Mouse (Mus musculus) heart, embryonic 16.5 days (tissue): ENCODE measurements around the gene Tpgs1. TPM values are rescaled to one million over a fixed set of nuclear protein-coding genes. Genes with fewer than 3 reads are reported as not detected.

Experiments used
- ATAC-seq: fragments of 200-750 bp; cut with Nextera tagmentation; replicated peaks from 2 replicates; pipeline ENCODE4 v1.8.0; 2017; ENCODE audit warnings: moderate number of reproducible peaks; ENCODE audit not compliant: insufficient read depth, low FRiP score; ENCODE audit errors: extremely low read depth
- H3K27ac ChIP-seq: fragments of 300-500 bp; sonication (generic); 2 replicates; pipeline ENCODE4 v1.5.1; 2014; ENCODE audit warnings: mild to moderate bottlenecking, low read length, control low read depth, moderate library complexity
- H3K27me3 ChIP-seq: fragments of 300-500 bp; sonication (generic); 2 replicates; pipeline ENCODE4 v1.6.1; 2014; ENCODE audit warnings: low read length, mixed read lengths; ENCODE audit not compliant: control insufficient read depth, insufficient read depth
- H3K36me3 ChIP-seq: fragments of 300-500 bp; sonication (generic); 2 replicates; pipeline ENCODE4 v1.6.1; 2014; ENCODE audit not compliant: control insufficient read depth, insufficient read depth
- H3K4me1 ChIP-seq: fragments of 300-500 bp; sonication (generic); 2 replicates; pipeline ENCODE4 v1.6.1; 2014; ENCODE audit warnings: low read length, mixed read lengths; ENCODE audit not compliant: control insufficient read depth, insufficient read depth
- H3K4me2 ChIP-seq: fragments of 300-500 bp; sonication (generic); 2 replicates; pipeline ENCODE4 v1.6.1; 2014; ENCODE audit warnings: low read depth, mild to moderate bottlenecking, control low read depth, low read length
- H3K4me3 ChIP-seq: fragments of 300-500 bp; sonication (generic); 2 replicates; pipeline ENCODE4 v1.5.1; 2014; ENCODE audit warnings: mild to moderate bottlenecking, control low read depth, low read length
- H3K9ac ChIP-seq: fragments of 300-500 bp; sonication (generic); 2 replicates; pipeline ENCODE4 v1.6.1; 2014; ENCODE audit warnings: low read length, control low read depth
- H3K9me3 ChIP-seq: fragments of 300-500 bp; sonication (generic); replicated peaks from 2 replicates; pipeline ENCODE4 v1.6.1; 2016; ENCODE audit warnings: low read length; ENCODE audit not compliant: control insufficient read depth
- WGBS: fragments of 180-500 bp; shearing (Covaris S2); extraction: QIAGEN DNeasy Blood & Tissue Kit; methylation state at CpG from one replicate; pipeline ENCODE4 v1.1.7; 2014; 5-methylcytosine and 5-hydroxymethylcytosine counted together
- polyA plus RNA-seq: library from polyadenylated mRNA; unstranded; fragments of >200 nt; fragmentation: Nextera tagmentation; extraction: Ambion mirVana; gene quantifications from 2 replicates; pipeline ENCODE4 v1.2.1, GENCODE M21; 2015

The Tpgs1 gene
- polyA plus RNA-seq, 1 experiment from 2014 or later, result 47.0 TPM

DNA sequence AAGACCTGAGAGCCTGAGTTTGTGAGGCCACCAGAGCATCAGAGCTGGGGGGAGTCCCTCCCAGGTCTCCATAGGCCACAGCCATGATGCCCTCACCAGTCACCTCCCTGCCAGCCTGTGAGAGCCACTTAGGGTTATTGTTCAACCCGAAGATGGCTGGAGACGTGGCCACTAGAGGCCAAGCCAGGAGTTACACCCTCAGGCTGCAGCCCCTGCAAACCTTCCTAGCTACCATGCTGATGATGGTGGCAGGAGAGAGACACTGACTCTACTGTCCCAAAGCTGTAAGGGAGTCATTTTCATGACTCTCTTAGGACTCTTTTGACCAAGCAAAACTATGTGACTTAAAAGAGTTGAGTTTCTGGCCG, 2.9 kb downstream of the Tpgs1 start:
- H3K9me3 ChIP-seq, result no peaks in the 10 kb centered on the region
- peaks cover 14% of the 10 kb centered on the region for H3K4me1 ChIP-seq
- no peaks in the 10 kb centered on the region for H3K27me3 ChIP-seq
- H3K9ac ChIP-seq, result no peak overlapping the region
- ATAC-seq, result no peak
- 61% methylated on average over 3 of the region's 3 CpGs for WGBS
- H3K36me3 ChIP-seq, result 0 out of 2 replicates have a peak, but pooled peaks cover 3% of the 10 kb centered on the region
- H3K4me3 ChIP-seq, result no peak overlapping the region
- H3K27ac ChIP-seq, result no peak overlapping the region
- no peak overlapping the region for H3K4me2 ChIP-seq

DNA sequence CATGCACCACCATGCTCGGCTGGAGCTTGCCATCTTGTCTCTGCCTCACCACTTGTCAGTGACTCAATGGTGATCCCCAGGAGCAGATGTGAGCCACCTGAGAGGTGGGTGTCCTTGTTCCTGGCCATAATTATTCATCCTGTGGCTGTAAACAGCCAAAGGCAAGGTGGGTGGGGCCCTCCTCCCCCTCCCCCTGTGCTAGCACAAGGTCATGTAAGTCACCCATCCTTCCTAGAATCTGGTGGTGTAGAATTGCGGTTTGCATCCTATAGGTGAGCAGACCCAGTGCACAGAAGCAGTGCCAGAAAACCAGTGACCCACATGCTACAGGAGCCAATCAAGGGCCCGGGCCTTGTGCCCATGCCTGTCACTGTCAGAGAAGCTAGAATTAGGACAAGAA, 3.9 kb downstream of the Tpgs1 start:
- no peak overlapping the region for H3K4me3 ChIP-seq
- no peak overlapping the region for H3K4me2 ChIP-seq
- no peaks in the 10 kb centered on the region for H3K27me3 ChIP-seq
- 90% methylated on average over 3 of the region's 3 CpGs for WGBS
- no peaks in the 10 kb centered on the region for H3K9me3 ChIP-seq
- H3K4me1 ChIP-seq, result peaks cover 14% of the 10 kb centered on the region
- H3K9ac ChIP-seq, result no peak overlapping the region
- no peak for ATAC-seq
- no peak overlapping the region for H3K27ac ChIP-seq
- H3K36me3 ChIP-seq, result 0 out of 2 replicates have a peak, but pooled peaks cover 3% of the 10 kb centered on the region

DNA sequence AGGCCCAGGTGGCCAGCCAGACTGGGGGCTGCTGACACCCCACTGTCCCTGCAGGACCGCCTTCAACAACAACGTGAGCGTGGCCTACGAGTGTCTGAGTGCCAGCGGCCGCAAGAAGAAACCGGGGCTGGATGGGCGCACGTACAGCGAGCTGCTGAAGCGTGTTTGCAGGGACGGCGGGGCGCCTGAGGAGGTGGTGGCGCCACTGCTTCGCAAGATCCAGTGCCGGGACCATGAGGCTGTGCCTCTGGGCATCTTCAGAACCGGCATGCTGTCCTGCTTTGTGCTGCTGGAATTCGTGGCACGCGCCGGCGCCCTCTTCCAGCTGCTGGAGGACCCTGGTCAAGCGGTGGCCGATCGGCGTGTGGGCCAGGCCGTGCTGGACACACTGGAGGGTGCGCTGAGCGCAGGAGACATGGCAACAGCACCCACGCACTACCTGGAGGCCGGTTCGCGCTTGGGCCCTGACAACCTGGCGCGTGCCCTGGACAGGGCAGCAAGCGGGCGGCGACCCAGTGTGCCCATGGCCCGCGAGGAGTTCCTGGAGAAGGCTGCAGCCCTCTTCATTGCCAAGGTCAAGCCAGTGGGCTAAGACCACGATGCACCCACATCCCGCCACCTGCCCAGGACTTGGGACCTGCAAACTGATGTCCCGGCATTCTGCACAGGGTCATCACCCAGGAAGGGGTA, 6.3 kb downstream of the Tpgs1 start:
- no peak overlapping the region for H3K4me2 ChIP-seq
- H3K9ac ChIP-seq, result no peak overlapping the region
- 49% methylated on average over 44 of the region's 44 CpGs for WGBS
- no peak overlapping the region for H3K27ac ChIP-seq
- H3K9me3 ChIP-seq, result no peaks in the 10 kb centered on the region
- H3K4me3 ChIP-seq, result no peak overlapping the region
- H3K4me1 ChIP-seq, result peaks cover 4% of the 10 kb centered on the region
- H3K27me3 ChIP-seq, result no peaks in the 10 kb centered on the region
- ATAC-seq, result no peak
- H3K36me3 ChIP-seq, result 0 out of 2 replicates have a peak, but pooled peaks cover 3% of the 10 kb centered on the region

DNA sequence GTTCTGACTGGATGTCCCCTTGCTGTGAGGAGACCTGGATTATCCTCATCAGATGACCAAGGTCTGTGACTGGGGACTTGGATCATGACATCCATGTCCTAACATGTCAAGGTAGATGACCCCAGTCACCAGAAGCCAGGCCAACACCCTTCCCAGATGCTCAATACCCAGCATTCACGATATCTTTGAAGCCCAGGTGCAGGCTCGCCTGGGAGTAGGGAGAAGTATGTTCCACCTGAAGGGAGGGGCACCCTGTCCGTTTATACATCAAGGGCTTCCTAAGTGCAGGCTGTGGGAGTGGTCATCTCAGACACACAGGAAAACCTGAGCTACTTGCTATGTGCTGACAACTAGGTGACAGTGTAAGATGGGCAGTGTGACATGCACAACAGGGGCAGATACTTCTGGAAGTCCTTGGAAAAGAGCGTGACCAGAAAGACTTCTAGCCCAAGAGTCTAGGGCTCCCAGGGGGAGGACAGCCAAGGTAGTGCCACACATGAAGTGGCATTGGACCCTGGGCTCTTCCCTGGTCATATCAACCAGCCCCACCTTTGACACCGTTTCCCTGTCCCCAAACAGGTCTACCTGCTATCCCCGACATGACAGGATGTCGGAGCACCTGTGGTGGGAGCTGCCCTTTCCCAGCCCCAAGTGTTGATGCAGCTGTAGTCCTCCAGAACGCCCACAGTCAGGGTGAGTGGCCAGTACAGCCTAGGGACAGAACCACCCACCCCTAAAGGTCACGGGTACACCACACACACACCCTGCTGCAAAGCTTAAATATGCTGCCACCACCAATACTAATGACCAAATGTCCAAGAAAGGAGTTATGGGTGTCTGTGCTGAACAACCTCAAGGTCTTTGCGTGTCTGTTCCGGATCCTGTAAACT, 11.7 kb downstream of the Tpgs1 start:
- Histone ChIP-seq H3K27me3 (no peaks in the 10 kb centered on the region), H3K9me3 (no peaks in the 10 kb centered on the region), H3K27ac (peak overlapping the region; percentile 67), H3K4me3 (peak overlapping the region; percentile 90), H3K4me1 (peaks cover 25% of the 10 kb centered on the region), H3K4me2 (peak overlapping the region; percentile 73), H3K36me3 (peaks cover 16% of the 10 kb centered on the region), H3K9ac (peak overlapping the region; percentile 56)
- 0 out of 2 replicates have a peak, but pooled peaks have one; percentile 1 for ATAC-seq
- WGBS, result 33% methylated on average over 11 of the region's 11 CpGs

DNA sequence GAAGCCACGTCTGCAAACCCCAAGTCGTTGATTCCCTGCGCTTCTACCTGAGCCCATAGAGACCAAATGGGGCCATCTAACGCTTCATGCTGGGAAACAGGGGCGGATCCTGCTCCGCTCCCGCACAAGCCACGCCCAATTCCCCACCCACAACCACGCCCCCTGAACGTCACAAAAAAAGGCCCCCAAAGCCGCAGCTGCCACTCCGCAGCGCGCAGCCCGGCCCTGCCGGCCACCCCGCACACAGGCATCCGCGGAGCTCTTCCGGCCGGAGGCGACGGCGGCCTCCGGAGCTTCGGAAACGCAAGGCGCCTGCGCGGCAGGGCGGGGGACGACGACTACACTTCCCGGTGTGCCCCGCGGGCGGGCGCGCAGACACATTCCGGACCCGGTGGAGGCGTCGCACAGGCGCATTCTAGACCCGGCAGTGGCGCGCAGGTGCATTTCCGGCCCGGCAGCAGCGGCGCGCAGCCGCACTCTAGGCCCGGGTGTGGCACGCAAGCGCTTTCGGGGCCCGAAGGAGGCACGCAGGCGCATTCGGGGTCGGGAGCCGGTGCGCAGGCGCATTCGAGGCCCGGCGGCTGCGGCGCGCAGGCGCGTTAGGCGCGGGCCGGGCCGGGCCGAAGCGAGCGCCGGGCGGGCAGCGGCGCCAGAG, 12.5 kb downstream of the Tpgs1 start, which contains the start of gene Cdc34:
Gene Cdc34, plus strand, starts transcription at position 605 of the 655 bp plus-strand sequence.
- no peaks in the 10 kb centered on the region for H3K9me3 ChIP-seq
- peak within 1 kb of the TSS; percentile 80 for H3K4me2 ChIP-seq
- under 1% methylated on average over 83 of the region's 84 CpGs for WGBS
- peaks cover 19% of the 10 kb centered on the region for H3K36me3 ChIP-seq
- peak within 1 kb of the TSS; percentile 87 for H3K9ac ChIP-seq
- no peaks in the 10 kb centered on the region for H3K27me3 ChIP-seq
- H3K4me1 ChIP-seq, result peaks cover 32% of the 10 kb centered on the region
- peak; percentile 93 for ATAC-seq
- H3K4me3 ChIP-seq, result peak within 1 kb of the TSS; percentile 90
- peak within 1 kb of the TSS; percentile 91 for H3K27ac ChIP-seq

DNA sequence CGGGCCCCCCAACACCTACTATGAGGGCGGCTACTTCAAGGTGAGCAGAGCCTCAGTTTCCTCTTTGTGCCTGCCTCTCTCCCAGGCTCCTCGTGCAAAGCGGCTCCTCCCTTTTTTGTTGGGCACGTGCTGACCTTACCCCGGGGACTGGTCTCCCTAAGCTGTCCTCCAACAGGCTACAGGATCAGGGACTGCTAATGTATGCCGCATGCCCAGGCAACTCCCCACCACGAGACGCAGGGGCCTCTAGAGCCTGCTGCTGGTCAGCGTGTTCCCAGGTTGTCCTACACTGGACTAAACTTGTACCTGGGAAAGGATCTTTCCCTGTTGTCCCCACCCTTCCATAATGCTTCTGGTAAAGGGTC, 13.4 kb downstream of the Tpgs1 start:
- H3K9me3 ChIP-seq, result no peaks in the 10 kb centered on the region
- no peak for ATAC-seq
- H3K9ac ChIP-seq, result peak overlapping the region; percentile 87
- H3K4me3 ChIP-seq, result peak overlapping the region; percentile 90
- H3K27ac ChIP-seq, result peak overlapping the region; percentile 91
- peaks cover 34% of the 10 kb centered on the region for H3K4me1 ChIP-seq
- peak overlapping the region; percentile 80 for H3K4me2 ChIP-seq
- H3K27me3 ChIP-seq, result no peaks in the 10 kb centered on the region
- peaks cover 23% of the 10 kb centered on the region for H3K36me3 ChIP-seq
- WGBS, result 2% methylated on average over 10 of the region's 10 CpGs

DNA sequence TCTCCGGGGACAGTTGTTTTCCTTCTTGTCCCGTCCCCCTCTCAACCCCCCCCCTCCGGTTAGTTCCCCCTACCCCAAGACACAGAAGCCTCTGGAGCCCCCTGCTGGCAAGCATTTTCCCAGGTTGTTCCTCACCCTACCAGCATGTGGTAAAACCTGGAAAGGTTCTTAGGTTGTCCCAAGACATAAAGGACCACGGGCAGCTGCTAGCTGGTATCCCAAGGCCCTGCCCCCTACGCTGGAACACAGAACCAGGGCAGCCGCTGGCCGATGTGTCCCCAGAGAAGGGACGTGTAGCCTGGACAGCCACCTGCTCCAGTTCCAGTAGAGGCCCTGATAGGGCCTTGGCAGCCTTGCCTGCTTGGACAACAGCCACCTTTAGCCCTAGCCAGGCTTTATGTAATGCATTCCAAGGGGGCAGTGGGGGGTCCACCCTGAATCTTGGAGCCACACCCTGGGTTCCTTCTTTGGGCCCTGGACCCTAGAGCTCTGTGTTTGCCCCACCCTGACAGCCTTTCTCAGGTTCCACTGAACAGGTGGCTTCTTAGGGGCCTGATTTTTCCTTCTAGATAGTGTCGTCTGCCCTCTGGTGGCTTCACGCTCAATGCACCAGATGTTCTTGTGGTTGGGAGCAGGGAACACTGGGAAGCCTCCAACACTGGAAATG, 13.9 kb downstream of the Tpgs1 start:
- Histone ChIP-seq H3K4me2 (peak overlapping the region; percentile 80), H3K27me3 (no peaks in the 10 kb centered on the region), H3K9ac (peak overlapping the region; percentile 87), H3K9me3 (no peaks in the 10 kb centered on the region), H3K36me3 (peaks cover 29% of the 10 kb centered on the region), H3K4me3 (peak overlapping the region; percentile 90), H3K4me1 (peaks cover 34% of the 10 kb centered on the region), H3K27ac (peak overlapping the region; percentile 91)
- 0 out of 2 replicates have a peak, but pooled peaks have one; percentile 1 for ATAC-seq
- 2% methylated on average over 10 of the region's 10 CpGs for WGBS

DNA sequence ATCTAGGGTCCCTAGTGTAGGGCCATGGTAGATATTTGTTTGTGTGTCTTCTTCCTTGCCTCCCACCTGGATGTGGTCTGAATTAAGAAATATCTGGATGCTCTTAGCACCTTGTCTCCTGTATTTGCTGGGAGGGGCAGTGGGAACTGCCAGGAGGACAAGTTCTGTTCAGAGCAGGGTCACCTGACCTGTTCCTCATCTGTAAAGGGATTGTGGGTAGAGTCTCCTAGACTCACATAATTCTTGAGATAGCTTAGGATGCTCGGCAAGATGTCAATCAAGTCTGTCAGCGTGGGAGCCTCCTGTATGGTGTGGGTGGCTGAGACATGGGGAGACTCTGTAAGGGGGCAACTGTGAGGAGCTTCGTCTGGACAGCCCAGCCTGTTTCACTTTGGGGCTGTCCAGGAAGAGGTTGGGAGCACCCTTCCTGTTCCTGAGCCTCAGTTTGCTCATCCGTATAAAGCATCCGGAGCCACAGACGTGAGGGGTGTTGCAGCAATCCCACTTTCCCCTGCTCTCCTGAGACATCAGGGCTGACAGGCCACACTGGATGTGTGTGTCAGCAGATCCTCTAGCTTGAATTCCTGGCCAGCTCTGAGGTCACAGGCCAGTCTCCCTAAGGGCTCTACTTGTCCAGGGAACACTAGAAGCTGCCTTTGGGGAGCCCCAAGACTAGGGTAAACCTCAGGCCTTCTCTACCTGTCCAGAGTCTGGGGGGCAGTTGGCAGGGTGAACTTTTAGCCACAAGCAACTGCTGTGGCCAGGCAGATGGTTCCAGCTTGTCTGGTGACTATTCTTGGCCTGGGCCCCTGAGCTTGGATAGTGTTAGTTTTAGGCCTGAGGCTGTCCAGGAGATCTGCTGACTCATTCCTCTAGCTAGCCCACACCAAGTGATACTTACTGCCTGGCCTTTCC, 14.8 kb downstream of the Tpgs1 start:
- Histone ChIP-seq H3K4me1 (peaks cover 34% of the 10 kb centered on the region), H3K9me3 (no peaks in the 10 kb centered on the region), H3K9ac (peak overlapping the region; percentile 87), H3K27me3 (no peaks in the 10 kb centered on the region), H3K36me3 (peaks cover 38% of the 10 kb centered on the region), H3K4me2 (peak overlapping the region; percentile 80), H3K4me3 (peak overlapping the region; percentile 90), H3K27ac (peak overlapping the region; percentile 91)
- ATAC-seq, result no peak
- 68% methylated on average over 6 of the region's 6 CpGs for WGBS
